Comparison of ENCODE assay signal across 8 mouse cellular contexts in the genomic region with DNA sequence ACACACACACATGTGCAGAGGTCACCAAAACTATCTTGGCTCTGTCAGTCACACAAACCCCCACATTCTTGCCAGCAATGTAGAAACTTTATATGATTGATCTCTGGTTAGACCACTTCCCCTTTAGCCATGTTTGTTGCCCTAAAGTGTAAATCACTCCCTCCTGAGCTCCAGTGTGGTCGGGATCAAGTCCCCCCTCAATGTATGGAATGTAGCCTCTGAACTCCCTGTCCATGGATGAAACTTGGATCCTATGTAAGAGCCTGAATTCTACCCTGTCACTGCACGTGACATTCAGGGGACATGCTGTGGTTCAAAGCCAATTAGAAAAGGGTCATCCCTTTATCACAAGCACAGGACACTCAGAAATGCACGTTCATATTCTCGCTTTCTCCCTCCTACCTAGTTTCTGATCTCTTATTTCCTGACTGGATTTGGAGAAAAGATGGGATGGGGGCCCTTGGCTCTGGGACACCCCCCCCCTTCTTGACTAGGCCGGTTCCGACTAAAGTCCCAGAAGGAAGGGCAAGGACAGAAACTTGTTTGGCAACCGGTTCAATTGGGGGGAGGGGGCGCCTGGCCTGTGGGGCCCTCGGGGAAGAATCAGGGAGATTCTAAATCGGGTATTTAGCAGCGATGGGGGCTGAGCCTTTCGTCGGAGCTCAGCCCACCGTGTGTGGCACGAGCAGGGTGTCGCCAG. TPM values are rescaled to one million over a fixed set of nuclear protein-coding genes. Genes with fewer than 3 reads are reported as not detected.
DNase-seq lines count a peak whose midpoint lies in the region; ATAC-seq lines count a peak whose summit lies in the region.

No protein-coding gene starts in this region.

- peak overlapping the region; percentile 53 for H3K4me3 ChIP-seq in forebrain, embryonic 16.5 days (replicated peaks; ENCODE audit: low read length)
- peak overlapping the region; percentile 59 for H3K4me3 ChIP-seq in lung, embryonic 16.5 days (ENCODE audit: low read length)

- WGBS in forebrain, embryonic 16.5 days = 9% methylated on average over 16 of the region's 16 CpGs
- 6% methylated on average over 16 of the region's 16 CpGs for WGBS in lung, embryonic 16.5 days

- peak overlapping the region; percentile 67 for H3K9ac ChIP-seq in forebrain, embryonic 16.5 days (replicated peaks; ENCODE audit: low read depth, low read length)
- peak overlapping the region; percentile 76 for H3K9ac ChIP-seq in lung, embryonic 16.5 days (ENCODE audit: low read length)

- DNase-seq in embryo, embryonic 10.5 days (ENCODE audit: low spot score) = peak; percentile 16
- no peak for DNase-seq in embryo, embryonic 11 days
- DNase-seq in 416B (ENCODE audit: low read depth) = peak; percentile 73
- DNase-seq in right cerebral cortex, adult 18-20 months = no peak
- DNase-seq in adrenal gland, adult 2 months = no peak

- no peaks in the 10 kb centered on the region for H3K9me3 ChIP-seq in forebrain, embryonic 16.5 days (ENCODE audit: control insufficient read depth, low read length)
- no peaks in the 10 kb centered on the region; the same call in 1 of the 2 replicates for H3K9me3 ChIP-seq in lung, embryonic 16.5 days (ENCODE audit: control insufficient read depth, low read length)

- H3K4me1 ChIP-seq in forebrain, embryonic 16.5 days (replicated peaks; ENCODE audit: control insufficient read depth, insufficient read depth, low read length) = peaks cover 13% of the 10 kb centered on the region
- H3K4me1 ChIP-seq in lung, embryonic 16.5 days (replicated peaks; ENCODE audit: control insufficient read depth, insufficient read depth, low read length) = peaks cover 23% of the 10 kb centered on the region

- no peak for ATAC-seq in forebrain, embryonic 16.5 days
- no peak for ATAC-seq in lung, embryonic 16.5 days (ENCODE audit: low read depth)
- ATAC-seq in monocyte, adult 5-6 weeks (replicated peaks; ENCODE audit: insufficient number of reproducible peaks, low FRiP score, low TSS enrichment, poor library complexity, severe bottlenecking) = no peak

- H3K27ac ChIP-seq in forebrain, embryonic 16.5 days (ENCODE audit: low read length) = peak overlapping the region; percentile 49; the same call in 1 of the 2 replicates
- H3K27ac ChIP-seq in lung, embryonic 16.5 days (ENCODE audit: low read length) = peak overlapping the region; percentile 77

- peaks cover 3% of the 10 kb centered on the region for H3K36me3 ChIP-seq in forebrain, embryonic 16.5 days (ENCODE audit: control insufficient read depth, insufficient read depth)
- H3K36me3 ChIP-seq in lung, embryonic 16.5 days (ENCODE audit: control insufficient read depth, insufficient read depth, low read length) = peaks cover 8% of the 10 kb centered on the region

- H3K27me3 ChIP-seq in forebrain, embryonic 16.5 days (replicated peaks; ENCODE audit: control insufficient read depth, insufficient read depth, low read length) = peaks cover 8% of the 10 kb centered on the region
- H3K27me3 ChIP-seq in lung, embryonic 16.5 days (ENCODE audit: control insufficient read depth, insufficient read depth, low read depth, low read length) = peaks cover 6% of the 10 kb centered on the region; the same call in 1 of the 2 replicates

- peak overlapping the region; percentile 81 for H3K4me2 ChIP-seq in forebrain, embryonic 16.5 days (ENCODE audit: low read length)
- H3K4me2 ChIP-seq in lung, embryonic 16.5 days (ENCODE audit: low read depth, low read length) = peak overlapping the region; percentile 96

RNA-seq across cellular contexts. Expression of a gene that starts 17.7 kb away (rescaled TPM):
- 60.4 and 63.6 TPM in 2 replicates for polyA plus RNA-seq in forebrain, embryonic 16.5 days (2015; fragmentation: Nextera tagmentation; extraction: Ambion mirVana)
- polyA plus RNA-seq in lung, embryonic 16.5 days (2015; fragmentation: Nextera tagmentation; extraction: Ambion mirVana) = 70.3 and 72.9 TPM in 2 replicates
- 39.9 to 78.4 TPM (median 65.4 TPM) in 3 replicates for total RNA-seq in monocyte, adult 5-6 weeks (2017)
- 10 to 100 TPM; 53.3 to 60.8 TPM for total RNA-seq in adrenal gland, adult 2 months (2021)
- 201 and 217 TPM in 2 replicates for polyA plus RNA-seq in adrenal gland, adult 2 months (2012; rRNA removed)

RNA-seq across cellular contexts. Expression of a gene that starts 31.1 kb away (rescaled TPM):
- polyA plus RNA-seq in forebrain, embryonic 16.5 days (2015; fragmentation: Nextera tagmentation; extraction: Ambion mirVana) = 6.2 and 8.4 TPM in 2 replicates
- 2.7 and 3.7 TPM in 2 replicates for polyA plus RNA-seq in lung, embryonic 16.5 days (2015; fragmentation: Nextera tagmentation; extraction: Ambion mirVana)
- total RNA-seq in monocyte, adult 5-6 weeks (2017) = 6.3 to 12.8 TPM (median 6.9 TPM) in 3 replicates
- 1 to 10 TPM; 2.1 to 2.5 TPM for total RNA-seq in adrenal gland, adult 2 months (2021)
- polyA plus RNA-seq in adrenal gland, adult 2 months (2012; rRNA removed) = 2.0 and 2.5 TPM in 2 replicates

RNA-seq across cellular contexts. Expression of a gene that starts 36.6 kb away (rescaled TPM):
- polyA plus RNA-seq in forebrain, embryonic 16.5 days (2015; fragmentation: Nextera tagmentation; extraction: Ambion mirVana) = 167 and 189 TPM in 2 replicates
- 202 and 218 TPM in 2 replicates for polyA plus RNA-seq in lung, embryonic 16.5 days (2015; fragmentation: Nextera tagmentation; extraction: Ambion mirVana)
- total RNA-seq in monocyte, adult 5-6 weeks (2017) = 31.2 to 49.8 TPM (median 36.8 TPM) in 3 replicates
- total RNA-seq in adrenal gland, adult 2 months (2021) = 100 to 1,000 TPM; 125 to 142 TPM
- polyA plus RNA-seq in adrenal gland, adult 2 months (2012; rRNA removed) = 675 and 694 TPM in 2 replicates

RNA-seq across cellular contexts. Expression of a gene that starts 43.0 kb away (rescaled TPM):
- polyA plus RNA-seq in forebrain, embryonic 16.5 days (2015; fragmentation: Nextera tagmentation; extraction: Ambion mirVana) = 23.1 and 33.6 TPM in 2 replicates
- 0.67 and 0.68 TPM in 2 replicates for polyA plus RNA-seq in lung, embryonic 16.5 days (2015; fragmentation: Nextera tagmentation; extraction: Ambion mirVana)
- total RNA-seq in monocyte, adult 5-6 weeks (2017) = 0.21 to 0.97 TPM (median 0.29 TPM) in 3 replicates
- 10 to 100 TPM in 1 of 2 experiments, 1 to 10 TPM in 1; 6.0 to 10.5 TPM for total RNA-seq in adrenal gland, adult 2 months (2021)
- 4.4 and 6.3 TPM in 2 replicates for polyA plus RNA-seq in adrenal gland, adult 2 months (2012; rRNA removed)

RNA-seq across cellular contexts. Expression of a gene that starts 47.5 kb away (rescaled TPM):
- polyA plus RNA-seq in forebrain, embryonic 16.5 days (2015; fragmentation: Nextera tagmentation; extraction: Ambion mirVana) = 3.4 and 4.1 TPM in 2 replicates
- polyA plus RNA-seq in lung, embryonic 16.5 days (2015; fragmentation: Nextera tagmentation; extraction: Ambion mirVana) = 8.9 and 9.1 TPM in 2 replicates
- total RNA-seq in monocyte, adult 5-6 weeks (2017) = 7.1 to 25.6 TPM (median 11.2 TPM) in 3 replicates
- total RNA-seq in adrenal gland, adult 2 months (2021) = 10 to 100 TPM in 1 of 2 experiments, 1 to 10 TPM in 1; 9.4 to 19.0 TPM
- 32.3 and 44.2 TPM in 2 replicates for polyA plus RNA-seq in adrenal gland, adult 2 months (2012; rRNA removed)

Comparison
In these comparisons a context has a peak if more than half of its experiments do, and no peak if none do; other contexts are left out.
1. DNase-seq: peak in embryo, embryonic 10.5 days (single experiment) and 416B (single experiment); none in embryo, embryonic 11 days (single experiment), right cerebral cortex, adult 18-20 months (single experiment) and adrenal gland, adult 2 months (single experiment).